Mouse (Mus musculus): ENCODE results near the gene Sf3b1. TPM values are rescaled to one million over a fixed set of nuclear protein-coding genes. Genes with fewer than 3 reads are reported as not detected.

The Sf3b1 gene
- 19.5 and 26.2 TPM in 2 replicates for polyA plus RNA-seq (2012)

DNA sequence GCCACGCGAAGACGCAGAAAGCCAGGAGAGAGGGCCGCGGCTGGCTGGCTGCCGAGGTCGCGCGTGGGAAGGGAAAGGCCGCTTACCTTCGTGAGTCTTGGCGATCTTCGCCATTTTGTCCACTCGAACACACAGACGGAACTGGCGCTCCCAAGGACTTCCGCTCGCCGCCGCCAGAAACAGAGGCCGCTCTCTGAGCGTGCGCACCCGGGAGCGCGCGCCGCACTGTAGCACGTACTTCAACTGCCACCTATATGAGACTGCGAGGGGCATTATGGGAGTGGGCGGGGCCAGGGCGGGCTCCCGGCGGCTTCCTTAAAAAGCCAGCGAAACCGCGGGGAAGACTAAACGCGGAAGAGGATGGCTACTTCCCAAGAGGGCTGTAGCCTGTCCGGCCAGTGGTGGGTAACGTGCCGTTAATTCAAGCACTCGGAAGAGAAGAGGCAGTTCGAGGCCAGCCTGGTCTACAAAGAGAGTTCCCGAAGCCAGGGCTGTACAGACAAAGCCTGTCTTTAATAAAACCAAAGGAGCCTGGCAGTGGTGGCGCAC is at the start of gene Sf3b1:
Gene Sf3b1, minus strand, starts transcription at position 229 of the 549 bp plus-strand sequence.

DNA sequence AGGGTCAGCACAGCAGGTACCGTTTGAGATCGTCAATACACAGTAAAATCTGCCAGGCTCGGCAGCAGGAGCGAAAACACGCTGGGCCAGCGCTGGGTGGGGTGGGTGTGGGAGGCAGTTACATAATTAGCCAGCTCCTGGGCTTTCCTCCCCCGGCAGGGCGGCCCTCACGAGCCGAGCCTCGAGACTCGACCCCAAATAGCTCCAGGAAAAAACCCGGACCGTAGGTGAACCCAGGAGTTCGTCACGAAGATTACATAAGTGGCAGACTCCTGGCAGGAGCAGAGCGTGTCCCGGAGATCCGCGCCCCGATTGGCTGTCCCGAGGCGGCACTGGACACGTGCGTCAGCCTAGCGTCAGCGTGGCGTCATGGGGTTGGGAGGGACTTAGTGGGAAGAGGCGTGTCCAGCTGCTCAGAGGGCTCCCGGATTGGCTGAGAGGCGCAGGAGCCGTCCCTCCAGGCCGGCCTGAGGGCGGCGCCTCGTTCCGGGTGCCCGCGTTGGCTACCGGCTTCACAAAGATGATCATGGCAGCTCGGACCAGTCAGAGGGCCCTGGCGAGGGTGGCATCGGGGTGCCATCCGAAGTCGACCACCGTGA is 25.2 kb upstream of the Sf3b1 start, which contains the start of gene Coq10b:
Gene Coq10b, plus strand, starts transcription at position 416 of the 599 bp plus-strand sequence.

Other genes starting within 250 kb of the Sf3b1 start
- gene Ankrd44, start 101.1 kb downstream of the Sf3b1 start, polyA plus RNA-seq (2012): 5.0 and 5.2 TPM in 2 replicates
- 13.0 and 14.7 TPM in 2 replicates for gene Coq10b, start 25.3 kb upstream of the Sf3b1 start, polyA plus RNA-seq (2012)
- gene Hspe1, start 60.7 kb upstream of the Sf3b1 start, polyA plus RNA-seq (2012): 74.1 and 78.2 TPM in 2 replicates
- gene Hspd1, start 60.8 kb upstream of the Sf3b1 start, polyA plus RNA-seq (2012): 61.8 and 70.3 TPM in 2 replicates
- 5.3 and 5.8 TPM in 2 replicates for gene Mob4, start 103.8 kb upstream of the Sf3b1 start, polyA plus RNA-seq (2012)
- 0.19 and 0.20 TPM in 2 replicates for gene Rftn2, start 199.3 kb upstream of the Sf3b1 start, polyA plus RNA-seq (2012)
- 1.5 and 2.0 TPM in 2 replicates for gene Mars2, start 209.7 kb upstream of the Sf3b1 start, polyA plus RNA-seq (2012)

Data from megakaryocyte-erythroid progenitor cell, adult 5 weeks (primary cell).